ENCODE assay signal across 12 mouse cellular contexts in the genomic region with DNA sequence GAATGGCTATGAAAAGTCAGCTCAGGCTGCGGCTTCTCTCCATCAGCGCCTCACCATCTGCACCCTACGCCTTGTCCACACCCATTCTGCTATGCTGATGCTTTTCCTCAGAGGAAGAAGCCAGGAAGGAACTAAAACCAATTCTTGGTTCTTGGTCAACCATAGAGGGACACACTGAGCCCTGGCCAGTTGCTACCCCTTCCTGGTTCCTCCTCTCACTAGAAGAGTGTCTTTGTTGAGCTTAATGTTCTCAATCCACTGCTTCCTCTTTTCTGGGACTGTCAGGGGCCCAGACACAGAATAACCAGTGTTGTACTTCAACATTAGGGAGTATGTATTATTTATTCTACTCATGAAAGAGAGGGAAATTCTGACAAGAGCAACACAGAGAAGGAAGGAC. TPM values are rescaled to one million over a fixed set of nuclear protein-coding genes. Genes with fewer than 3 reads are reported as not detected.
DNase-seq lines count a peak whose midpoint lies in the region; ATAC-seq lines count a peak whose summit lies in the region.
"Had no signal": no experiment of that assay in that cellular context is flagged by ENCODE, and none has a peak within 500 bp of the region (broad histone marks: within the 10 kb centered on the region; RNA-seq: fewer than 3 reads in every experiment).

No protein-coding gene starts in this region.

- DNase-seq in layer of hippocampus, adult 11-12 months (ENCODE audit: low spot score) = peak; percentile 13
- no peak for DNase-seq in layer of hippocampus, adult 18-20 months (ENCODE audit: low spot score in 2 of 2)
- DNase-seq in 416B (ENCODE audit: low read depth) = peak; percentile 65
- DNase-seq in frontal cortex, postnatal 25 days (ENCODE audit: low spot score in 2 of 2) = no peak
- DNase-seq: cerebellum, adult 18-20 months; kidney, adult 11 months; kidney, postnatal 25 days; lung, embryonic 14.5 days; right cerebral cortex, postnatal 14 days had no signal

- peak; percentile 85 for ATAC-seq in common myeloid progenitor, adult 5-6 weeks (replicated peaks; ENCODE audit: low read depth, poor library complexity, severe bottlenecking)
- peak; percentile 92 for ATAC-seq in megakaryocyte, adult 5-6 weeks (ENCODE audit: poor library complexity, severe bottlenecking)
- no peak for ATAC-seq in erythroid progenitor cell, adult 5-6 weeks (replicated peaks; ENCODE audit: low FRiP score, poor library complexity, severe bottlenecking)

RNA-seq across cellular contexts. Expression of a gene that starts 28.3 kb away (rescaled TPM):
- total RNA-seq in layer of hippocampus, adult 18-20 months (2021) = 10 to 100 TPM; 46.9 to 47.6 TPM
- 11.4 and 14.8 TPM in 2 replicates for total RNA-seq in common myeloid progenitor, adult 5-6 weeks (2017)
- total RNA-seq in megakaryocyte, adult 5-6 weeks (2015) = 23.7 and 24.8 TPM in 2 replicates
- 13.5 and 18.1 TPM in 2 replicates for total RNA-seq in megakaryocyte, adult 5-6 weeks (2017)
- 8.0 and 15.5 TPM in 2 replicates for total RNA-seq in erythroid progenitor cell, adult 5-6 weeks (2015; ENCODE audit: low replicate concordance)
- 7.1 and 19.9 TPM in 2 replicates for total RNA-seq in erythroid progenitor cell, adult 5-6 weeks (2017; ENCODE audit: low replicate concordance)

Comparison
In these comparisons a context has a peak if more than half of its experiments do, and no peak if none do; other contexts are left out.
1. DNase-seq: peak in layer of hippocampus, adult 11-12 months (single experiment) and 416B (single experiment); none in layer of hippocampus, adult 18-20 months (0 of 2) and frontal cortex, postnatal 25 days (0 of 2).